ENCODE assay signal across 24 mouse cellular contexts in genomic region chr1:84077023-84077422, GRCm38 (mm10).
"Had no signal": no experiment of that assay in that cellular context is flagged by ENCODE, and none has a peak within 500 bp of the region (broad histone marks: within the 10 kb centered on the region; RNA-seq: fewer than 3 reads in every experiment).

No protein-coding gene starts in this region.

- H3K27ac ChIP-seq: liver, embryonic 15.5 days; lung, embryonic 15.5 days; macrophage; midbrain, embryonic 10.5 days; midbrain, embryonic 12.5 days; neural tube, embryonic 13.5 days; neural tube, embryonic 15.5 days; stomach, embryonic 15.5 days; stomach, postnatal 0 days had no signal

- H3K4me3 ChIP-seq: liver, embryonic 15.5 days; lung, embryonic 15.5 days; megakaryocyte, embryonic 14.5 days; midbrain, embryonic 10.5 days; midbrain, embryonic 12.5 days; myocyte; neural tube, embryonic 13.5 days; neural tube, embryonic 15.5 days; stomach, embryonic 15.5 days had no signal

- H3K36me3 ChIP-seq: lung, embryonic 15.5 days; midbrain, embryonic 10.5 days; neural tube, embryonic 15.5 days; stomach, embryonic 15.5 days had no signal

- ATAC-seq: liver, postnatal 0 days; lung, postnatal 0 days; midbrain, embryonic 16.5 days had no signal

- H3K27me3 ChIP-seq: liver, embryonic 15.5 days; lung, embryonic 15.5 days; megakaryocyte, embryonic 14.5 days; midbrain, embryonic 12.5 days; neural tube, embryonic 13.5 days; neural tube, embryonic 15.5 days; stomach, embryonic 15.5 days had no signal

- H3K9ac ChIP-seq: liver, embryonic 15.5 days; liver, postnatal 0 days; lung, embryonic 15.5 days; midbrain, embryonic 12.5 days; neural tube, embryonic 13.5 days; neural tube, embryonic 15.5 days; stomach, embryonic 15.5 days had no signal

- H3K9me3 ChIP-seq: liver, embryonic 15.5 days; lung, embryonic 15.5 days; midbrain, embryonic 12.5 days; neural tube, embryonic 13.5 days; neural tube, embryonic 15.5 days; stomach, embryonic 15.5 days had no signal

- H3K4me1 ChIP-seq: liver, embryonic 15.5 days; lung, embryonic 15.5 days; megakaryocyte, embryonic 14.5 days; midbrain, embryonic 10.5 days; midbrain, embryonic 12.5 days; stomach, embryonic 15.5 days had no signal

- H3K4me2 ChIP-seq: liver, embryonic 15.5 days; lung, embryonic 15.5 days; midbrain, embryonic 12.5 days; neural tube, embryonic 13.5 days; neural tube, embryonic 15.5 days; stomach, embryonic 15.5 days had no signal

- DNase-seq: liver, postnatal 0 days; lung, adult 2 months; lung, postnatal 14 days; lung, postnatal 36 days; midbrain, embryonic 14.5 days; right cerebral cortex, postnatal 25 days; right cerebral cortex, postnatal 4 days; spleen, adult 18-20 months; thymus, adult 2 months; thymus, postnatal 25 days; thymus, postnatal 4 days had no signal
